Mouse (Mus musculus): ENCODE results near the gene Ifna7.
"Not testable (repeated sequence)": the region's sequence is repeated elsewhere in the genome, so short reads cannot be mapped to it uniquely, and the experiment has no call there.

GRCm38 (mm10) chr4:88835225-88835624, 19.2 kb downstream of the Ifna7 start, which contains the start of gene Ifna5:
- not testable (repeated sequence) for TF ChIP-seq ZC3H11A (IDR thresholded peaks at IDR 0.05; ENCODE audit: borderline replicate concordance, low read depth, low read length); HCFC1 (IDR thresholded peaks at IDR 0.05; ENCODE audit: borderline replicate concordance, insufficient read depth, low read length); MAFK (IDR thresholded peaks at IDR 0.05; ENCODE audit: insufficient read depth, low read depth, low read length); CHD2 (IDR thresholded peaks at IDR 0.05; ENCODE audit: low read depth, low read length); ZNF384 (IDR thresholded peaks at IDR 0.05; ENCODE audit: low read depth, low read length)
